Mouse (Mus musculus) embryonic facial prominence, embryonic 15.5 days (tissue): Measurements from ENCODE around the gene Zc3h12c. TPM values are rescaled to one million over a fixed set of nuclear protein-coding genes. Genes with fewer than 3 reads are reported as not detected.

ENCODE experiments used
- ATAC-seq: fragments of 200-750 bp; cut with Nextera tagmentation; 2 replicates; pipeline ENCODE4 v1.8.0; 2017; ENCODE audit warnings: low read depth, moderate TSS enrichment; ENCODE audit not compliant: insufficient number of reproducible peaks, low FRiP score, low TSS enrichment
- H3K27ac ChIP-seq: fragments of 300-500 bp; sonication (generic); replicated peaks from 2 replicates; pipeline ENCODE4 v1.5.1; 2015; ENCODE audit warnings: mild to moderate bottlenecking, inconsistent platforms
- H3K27me3 ChIP-seq: fragments of 300-500 bp; sonication (generic); 2 replicates; pipeline ENCODE4 v1.6.1; 2015; ENCODE audit warnings: inconsistent platforms
- H3K36me3 ChIP-seq: fragments of 300-500 bp; sonication (generic); 2 replicates; pipeline ENCODE4 v1.6.1; 2015; ENCODE audit warnings: mild to moderate bottlenecking, inconsistent platforms
- H3K4me1 ChIP-seq: fragments of 300-500 bp; sonication (generic); 2 replicates; pipeline ENCODE4 v1.6.1; 2015; ENCODE audit warnings: inconsistent platforms
- H3K4me2 ChIP-seq: fragments of 300-500 bp; sonication (generic); replicated peaks from 2 replicates; pipeline ENCODE4 v1.6.1; 2015; ENCODE audit warnings: mild to moderate bottlenecking, inconsistent platforms
- H3K4me3 ChIP-seq: fragments of 300-500 bp; sonication (generic); replicated peaks from 2 replicates; pipeline ENCODE4 v1.5.1; 2015; ENCODE audit warnings: mild to moderate bottlenecking, inconsistent platforms
- H3K9ac ChIP-seq: fragments of 300-500 bp; sonication (generic); 2 replicates; pipeline ENCODE4 v1.6.1; 2015; ENCODE audit warnings: inconsistent platforms
- H3K9me3 ChIP-seq: fragments of 300-500 bp; sonication (generic); replicated peaks from 2 replicates; pipeline ENCODE4 v1.6.1; 2016; ENCODE audit warnings: inconsistent platforms
- WGBS: fragments of 180-500 bp; shearing (Covaris S2); methylation state at CpG from one replicate; pipeline ENCODE4 v1.1.7; 2015; 5-methylcytosine and 5-hydroxymethylcytosine counted together
- polyA plus RNA-seq: library from polyadenylated mRNA; unstranded; fragments of >200 nt; fragmentation: Nextera tagmentation; extraction: Ambion mirVana; gene quantifications from 2 replicates; pipeline ENCODE4 v1.2.1, GENCODE M21; 2015

The Zc3h12c gene
- polyA plus RNA-seq, 1 experiment from 2014 or later, result 3.1 TPM

DNA sequence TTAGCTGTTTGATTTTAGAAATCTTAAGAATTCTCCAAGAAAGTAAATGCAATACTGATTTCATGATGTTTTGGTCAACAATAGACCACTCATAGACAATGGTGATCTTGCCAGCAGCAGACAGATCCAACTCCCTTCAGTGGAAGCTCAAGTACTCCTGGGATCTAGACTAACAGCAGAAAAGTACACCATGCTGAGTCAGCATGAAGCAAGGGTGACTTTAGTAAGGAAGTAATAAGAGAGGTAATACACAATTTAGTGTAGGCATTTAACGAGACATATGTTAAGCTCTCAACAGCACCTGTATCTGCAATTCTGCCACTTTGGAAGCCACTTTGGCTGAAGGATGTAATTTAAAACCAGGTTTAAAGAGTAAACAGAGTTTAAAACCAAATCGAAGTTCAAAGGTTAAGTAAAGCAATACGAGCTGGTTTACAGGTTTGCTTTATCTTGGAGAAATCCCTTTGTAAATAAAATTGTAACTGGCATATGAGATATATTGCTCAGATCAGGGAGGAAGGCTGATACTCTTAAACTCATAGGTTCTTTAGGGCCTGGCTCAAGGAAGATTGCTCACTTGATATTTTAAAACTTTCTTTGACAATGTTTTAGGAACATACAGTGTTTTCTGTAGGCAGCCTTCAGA lies 18.0 kb upstream of the Zc3h12c start:
- Histone ChIP-seq H3K4me3 (no peak overlapping the region), H3K27ac (no peak overlapping the region), H3K4me2 (no peak overlapping the region), H3K9ac (no peak overlapping the region), H3K9me3 (no peaks in the 10 kb centered on the region), H3K27me3 (no peaks in the 10 kb centered on the region), H3K36me3 (no peaks in the 10 kb centered on the region), H3K4me1 (no peaks in the 10 kb centered on the region)
- 41% methylated on average over 3 of the region's 3 CpGs for WGBS
- ATAC-seq, result no peak

GRCm38 (mm10) chr9:52181419-52181818 lies 13.0 kb upstream of the Zc3h12c start:
- H3K36me3 ChIP-seq, result no peaks in the 10 kb centered on the region
- WGBS, result 48% methylated on average over 2 of the region's 2 CpGs

GRCm38 (mm10) chr9:52180851-52181250 lies 12.5 kb upstream of the Zc3h12c start:
- Histone ChIP-seq H3K4me2 (no peak overlapping the region), H3K4me1 (no peaks in the 10 kb centered on the region), H3K27me3 (no peaks in the 10 kb centered on the region), H3K27ac (no peak overlapping the region), H3K4me3 (no peak overlapping the region), H3K9ac (no peak overlapping the region), H3K9me3 (no peaks in the 10 kb centered on the region), H3K36me3 (no peaks in the 10 kb centered on the region)
- 65% methylated on average over 6 of the region's 6 CpGs for whole genome bisulfite sequencing
- no peak for ATAC-seq

More at GRCm38 (mm10) chr9:52181419-52181818, 13.0 kb upstream of the Zc3h12c start:
- no peak for ATAC-seq
- no peaks in the 10 kb centered on the region for H3K27me3 ChIP-seq
- H3K27ac ChIP-seq, result no peak overlapping the region
- H3K4me2 ChIP-seq, result no peak overlapping the region
- no peaks in the 10 kb centered on the region for H3K4me1 ChIP-seq
- H3K4me3 ChIP-seq, result no peak overlapping the region
- H3K9me3 ChIP-seq, result no peaks in the 10 kb centered on the region
- no peak overlapping the region for H3K9ac ChIP-seq

- Histone ChIP-seq H3K36me3 (no peaks in the 10 kb centered on the region), H3K9me3 (no peaks in the 10 kb centered on the region), H3K27me3 (no peaks in the 10 kb centered on the region), H3K27ac (no peak overlapping the region), H3K9ac (no peak overlapping the region), H3K4me1 (no peaks in the 10 kb centered on the region), H3K4me2 (no peak overlapping the region), H3K4me3 (no peak overlapping the region)
- no peak for ATAC-seq
- WGBS, result 78% methylated on average over 4 of the region's 4 CpGs
Measured at GRCm38 (mm10) chr9:52175257-52175859, 7.0 kb upstream of the Zc3h12c start.

GRCm38 (mm10) chr9:52174671-52175111 lies 6.3 kb upstream of the Zc3h12c start:
- Histone ChIP-seq H3K4me3 (no peak overlapping the region), H3K9me3 (no peaks in the 10 kb centered on the region), H3K9ac (no peak overlapping the region), H3K4me2 (no peak overlapping the region), H3K36me3 (no peaks in the 10 kb centered on the region), H3K27me3 (no peaks in the 10 kb centered on the region), H3K27ac (no peak overlapping the region), H3K4me1 (no peaks in the 10 kb centered on the region)
- ATAC-seq, result no peak
- whole genome bisulfite sequencing, result 78% methylated on average over 4 of the region's 4 CpGs

GRCm38 (mm10) chr9:52173937-52174336 lies 5.6 kb upstream of the Zc3h12c start:
- H3K9ac ChIP-seq, result no peak overlapping the region
- H3K4me3 ChIP-seq, result no peak overlapping the region
- H3K27me3 ChIP-seq, result no peaks in the 10 kb centered on the region
- H3K4me2 ChIP-seq, result no peak overlapping the region
- no peaks in the 10 kb centered on the region for H3K36me3 ChIP-seq
- ATAC-seq, result no peak
- peaks cover 4% of the 10 kb centered on the region; the same call in 1 of the 2 replicates for H3K4me1 ChIP-seq
- H3K9me3 ChIP-seq, result no peaks in the 10 kb centered on the region
- H3K27ac ChIP-seq, result no peak overlapping the region
- WGBS, result 94% methylated on average over 2 of the region's 2 CpGs

DNA sequence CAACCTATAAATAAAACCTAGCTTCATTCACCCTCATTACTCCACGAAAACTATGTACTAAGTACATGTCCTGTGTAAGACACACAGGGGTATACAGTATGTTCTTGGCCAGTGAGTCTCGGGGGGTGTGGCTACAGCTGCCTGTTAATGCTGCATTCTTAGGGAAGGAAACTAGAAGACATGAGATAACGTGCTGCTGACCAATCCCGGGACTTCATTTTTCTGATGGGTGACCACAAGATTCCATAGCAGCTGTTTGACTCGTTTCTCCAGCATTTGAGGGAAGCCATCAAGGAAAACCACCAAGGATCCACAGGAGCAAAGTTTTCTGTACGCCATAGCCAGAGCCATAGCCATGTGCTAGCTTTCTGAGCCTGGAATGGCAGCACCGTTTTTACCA lies 4.2 kb upstream of the Zc3h12c start:
- Histone ChIP-seq H3K27ac (no peak overlapping the region), H3K27me3 (no peaks in the 10 kb centered on the region), H3K4me1 (peaks cover 6% of the 10 kb centered on the region; the same call in 1 of the 2 replicates), H3K4me3 (no peak overlapping the region), H3K9me3 (no peaks in the 10 kb centered on the region), H3K9ac (no peak overlapping the region), H3K4me2 (no peak overlapping the region), H3K36me3 (no peaks in the 10 kb centered on the region)
- no peak for ATAC-seq
- 55% methylated on average over 7 of the region's 7 CpGs for WGBS

DNA sequence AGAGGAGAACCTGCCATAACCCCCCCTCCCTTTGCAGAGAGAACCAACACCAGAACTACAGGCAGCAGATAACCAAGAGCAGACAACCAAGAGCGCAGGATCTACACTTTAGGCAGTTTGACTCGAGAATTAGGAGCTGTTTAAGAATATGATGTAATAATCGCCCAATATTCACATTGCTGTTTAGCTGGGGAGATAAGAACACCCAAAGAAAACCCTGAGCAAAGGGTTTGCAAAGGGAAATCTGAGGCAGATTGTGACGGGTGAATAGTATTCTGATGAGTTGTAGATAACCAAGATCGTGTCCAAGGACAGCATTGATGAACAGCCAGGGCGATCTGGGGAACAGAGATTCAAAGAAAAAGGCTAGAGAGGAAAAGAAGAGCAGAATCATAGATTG lies 2.3 kb upstream of the Zc3h12c start:
- Histone ChIP-seq H3K4me2 (no peak overlapping the region), H3K27ac (no peak overlapping the region), H3K9me3 (no peaks in the 10 kb centered on the region), H3K4me3 (no peak overlapping the region), H3K4me1 (peaks cover 11% of the 10 kb centered on the region; the same call in 1 of the 2 replicates), H3K36me3 (no peaks in the 10 kb centered on the region), H3K27me3 (no peaks in the 10 kb centered on the region), H3K9ac (no peak overlapping the region)
- WGBS, result 82% methylated on average over 6 of the region's 6 CpGs
- no peak for ATAC-seq

- Histone ChIP-seq H3K4me2 (no peak overlapping the region), H3K4me3 (no peak overlapping the region), H3K4me1 (peaks cover 11% of the 10 kb centered on the region; the same call in 1 of the 2 replicates), H3K27ac (no peak overlapping the region), H3K36me3 (no peaks in the 10 kb centered on the region), H3K9me3 (no peaks in the 10 kb centered on the region), H3K27me3 (no peaks in the 10 kb centered on the region), H3K9ac (no peak overlapping the region)
- WGBS, result 73% methylated on average over 3 of the region's 3 CpGs
- no peak for ATAC-seq
Measured at GRCm38 (mm10) chr9:52170131-52170530, 1.8 kb upstream of the Zc3h12c start.

DNA sequence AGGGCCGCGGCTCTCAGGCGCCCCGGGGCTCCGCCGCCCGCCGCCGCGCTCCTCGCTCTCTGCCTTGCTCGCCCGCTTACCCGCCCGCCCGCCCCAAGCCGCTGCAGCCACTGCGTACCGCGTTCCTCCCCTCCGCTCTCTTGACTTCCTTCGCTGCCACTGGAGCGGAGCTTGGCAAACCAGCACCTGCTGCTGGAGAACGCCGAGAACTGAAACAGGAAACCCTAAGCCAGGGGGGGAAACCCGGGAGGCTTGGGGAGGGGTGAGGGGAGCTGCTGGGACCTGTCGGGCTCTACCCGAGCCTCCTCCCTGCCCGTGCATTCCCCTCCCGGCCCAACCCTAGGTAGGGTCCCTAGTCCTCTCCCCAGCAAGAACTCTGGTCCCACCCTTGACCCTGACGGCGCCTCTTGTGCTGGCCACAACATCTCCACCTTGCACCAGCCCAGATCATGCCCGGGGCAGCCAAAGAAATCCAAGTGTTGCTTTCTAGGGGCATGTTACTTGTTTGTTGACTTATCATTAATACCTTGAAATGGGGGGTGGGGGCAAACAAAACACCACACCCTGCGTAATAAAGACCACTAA lies 406 bp upstream of the Zc3h12c start:
- ATAC-seq, result peak; percentile 84
- Histone ChIP-seq H3K9ac (peak overlapping the region; percentile 91), H3K4me3 (peak overlapping the region; percentile 77), H3K4me2 (peak overlapping the region; percentile 56), H3K9me3 (no peaks in the 10 kb centered on the region), H3K27ac (peak overlapping the region; percentile 91), H3K36me3 (no peaks in the 10 kb centered on the region), H3K27me3 (no peaks in the 10 kb centered on the region), H3K4me1 (peaks cover 11% of the 10 kb centered on the region; the same call in 1 of the 2 replicates)
- under 1% methylated on average over 18 of the region's 34 CpGs for WGBS

- H3K4me2 ChIP-seq, result peak overlapping the region; percentile 56
- no peaks in the 10 kb centered on the region for H3K9me3 ChIP-seq
- H3K36me3 ChIP-seq, result no peaks in the 10 kb centered on the region
- peak overlapping the region; percentile 77 for H3K4me3 ChIP-seq
- ATAC-seq, result no peak
- H3K4me1 ChIP-seq, result peaks cover 11% of the 10 kb centered on the region; the same call in 1 of the 2 replicates
- 3% methylated on average over 8 of the region's 8 CpGs for WGBS
- peak overlapping the region; percentile 91 for H3K27ac ChIP-seq
- no peaks in the 10 kb centered on the region for H3K27me3 ChIP-seq
- peak overlapping the region; percentile 91 for H3K9ac ChIP-seq
Measured at GRCm38 (mm10) chr9:52167506-52167862, 888 bp downstream of the Zc3h12c start.
